Mouse (Mus musculus) cortical plate, adult 2 months (tissue): ENCODE measurements at regions not wholly inside any gene's neighbourhood (a gene's known extent, or its start where the extent isn't known, plus 50 kb on each side); places are given as distances from the start of the nearest gene placed in this dataset.

Source experiments
- CTCF ChIP-seq: fragments of 200-500 bp; IDR thresholded peaks from 2 replicates; pipeline ENCODE4 v1.5.1; 2011; ENCODE audit warnings: mild to moderate bottlenecking, control low read depth, low read length; ENCODE audit not compliant: insufficient read depth; ENCODE audit errors: extremely low read depth
- POLR2A ChIP-seq: fragments of 200-500 bp; IDR thresholded peaks from 2 replicates; pipeline ENCODE4 v1.6.1; 2011; ENCODE audit warnings: mild to moderate bottlenecking, low read length, control low read depth; ENCODE audit not compliant: insufficient read depth; ENCODE audit errors: extremely low read depth

- TF ChIP-seq CTCF, result no peak
- no peak for TF ChIP-seq POLR2A
Measured at GRCm38 (mm10) chr4:47935547-47935946, 109.4 kb upstream of the Nr4a3 start.
